Mouse (Mus musculus) MEL (cell line): ENCODE measurements at regions not wholly inside any gene's neighbourhood (a gene's known extent, or its start where the extent isn't known, plus 50 kb on each side); places are given as distances from the start of the nearest gene placed in this dataset.

Experiments
- DNase-seq: peaks from one replicate; pipeline ENCODE4 v3.0.0; 2011; ENCODE audit warnings: low read depth, low spot score
- H3K27ac ChIP-seq: 2 replicates; pipeline ENCODE4 v1.5.1; 2012; ENCODE audit warnings: low read depth, mild to moderate bottlenecking, control low read depth, low read length, moderate library complexity; ENCODE audit not compliant: control insufficient read depth
- H3K27me3 ChIP-seq, 2 experiments: fragments of 150-350 bp in 1 of 2; sonication (generic) in 1 of 2; 2 replicates each; pipeline ENCODE4 v1.6.1; 2012; ENCODE audit warnings: low read length in 2 of 2, mild to moderate bottlenecking in 2 of 2, improper control_type of control experiment in 1 of 2, moderate library complexity in 1 of 2; ENCODE audit not compliant: insufficient read depth in 2 of 2, control insufficient read depth in 1 of 2
- H3K36me3 ChIP-seq, 2 experiments: 2 replicates each; pipeline ENCODE4 v1.6.1; 2012 to 2014; ENCODE audit warnings: low read length in 2 of 2, improper control_type of control experiment in 1 of 2, inconsistent platforms in 1 of 2, mild to moderate bottlenecking in 1 of 2; ENCODE audit not compliant: insufficient read depth in 2 of 2, control insufficient read depth in 1 of 2
- H3K4me1 ChIP-seq, 2 experiments: fragments of 150-350 bp in 1 of 2; sonication (generic) in 1 of 2; 2 replicates each; pipeline ENCODE4 v1.6.1; 2012; ENCODE audit warnings: low read length in 2 of 2, improper control_type of control experiment in 1 of 2, mild to moderate bottlenecking in 1 of 2; ENCODE audit not compliant: insufficient read depth in 2 of 2, control insufficient read depth in 1 of 2
- H3K4me3 ChIP-seq, 2 experiments: fragments of 150-350 bp in 1 of 2; sonication (generic) in 1 of 2; 2 replicates each; pipeline ENCODE4 v1.5.1; 2012; ENCODE audit warnings: low read depth in 2 of 2, low read length in 2 of 2, mild to moderate bottlenecking in 2 of 2, moderate library complexity in 2 of 2, control low read depth in 1 of 2, improper control_type of control experiment in 1 of 2; ENCODE audit not compliant: control insufficient read depth in 1 of 2, insufficient read depth in 1 of 2
- H3K79me2 ChIP-seq: 2 replicates; pipeline ENCODE4 v1.6.1; 2012; ENCODE audit warnings: mild to moderate bottlenecking, low read length, moderate library complexity; ENCODE audit not compliant: control insufficient read depth, poor library complexity, insufficient read depth
- H3K9ac ChIP-seq: 2 replicates; pipeline ENCODE4 v1.6.1; 2012; ENCODE audit warnings: low read depth, mild to moderate bottlenecking, control low read depth, low read length, moderate library complexity; ENCODE audit not compliant: control insufficient read depth, poor library complexity, severe bottlenecking
- H3K9me3 ChIP-seq: fragments of 150-350 bp; sonication (generic); replicated peaks from 2 replicates; pipeline ENCODE4 v1.6.1; 2012; ENCODE audit warnings: mild to moderate bottlenecking, low read length, improper control_type of control experiment, moderate library complexity; ENCODE audit not compliant: insufficient read depth
- EP300 ChIP-seq, 2 experiments: IDR thresholded peaks; 2 replicates each; pipeline ENCODE4 v1.6.1; 2011; ENCODE audit warnings: improper control_type of control experiment in 2 of 2, low read length in 2 of 2, low read depth in 1 of 2, mild to moderate bottlenecking in 1 of 2
- GATA1 ChIP-seq: IDR thresholded peaks from 2 replicates; pipeline ENCODE4 v1.6.1; 2011; ENCODE audit warnings: low read depth, low read length, improper control_type of control experiment
- KAT2A ChIP-seq: conservative IDR thresholded peaks from 2 replicates; pipeline ENCODE4 v1.6.1; 2012; ENCODE audit warnings: low read depth, low read length, improper control_type of control experiment, inconsistent platforms
- POLR2A ChIP-seq, 2 experiments: IDR thresholded peaks; 2 replicates each; pipeline ENCODE4 v1.6.1; 2011 to 2012; ENCODE audit warnings: low read length in 2 of 2, mild to moderate bottlenecking in 2 of 2, control low read depth in 1 of 2, improper control_type of control experiment in 1 of 2, low read depth in 1 of 2, moderate library complexity in 1 of 2; ENCODE audit not compliant: control insufficient read depth in 1 of 2, insufficient read depth in 1 of 2, poor library complexity in 1 of 2
- POLR2AphosphoS5 ChIP-seq: IDR thresholded peaks from 2 replicates; pipeline ENCODE4 v1.6.1; 2012; ENCODE audit warnings: low read depth, borderline replicate concordance, mild to moderate bottlenecking, inconsistent platforms, low read length, moderate library complexity, mixed read lengths

GRCm38 (mm10) chr14:92081080-92081479 is 1809.4 kb downstream of the Pcdh9 start:
- Histone ChIP-seq H3K79me2 (no peaks in the 10 kb centered on the region), H3K27ac (no peak overlapping the region), H3K36me3 (no peaks in the 10 kb centered on the region), H3K9me3 (no peaks in the 10 kb centered on the region), H3K4me3 (no peak overlapping the region), H3K27me3 (no peaks in the 10 kb centered on the region), H3K4me1 (no peaks in the 10 kb centered on the region), H3K9ac (no peak overlapping the region)
- no peak for TF ChIP-seq KAT2A
- TF ChIP-seq POLR2AphosphoS5: no peak
- TF ChIP-seq EP300 (IDR thresholded peaks at IDR 0.05; ENCODE audit: low read depth in 1 of 2, low read length in 2 of 2): peak; percentile 39 to 61
- TF ChIP-seq POLR2A (IDR thresholded peaks at IDR 0.05; ENCODE audit: control insufficient read depth in 1 of 2, insufficient read depth in 1 of 2, low read depth in 1 of 2, low read length in 2 of 2, poor library complexity in 1 of 2): no peak
- 0 out of 2 replicates have a peak, but pooled peaks have one; percentile 15 for TF ChIP-seq GATA1
- peak; percentile 46 for DNase-seq
